Mouse (Mus musculus) stomach, embryonic 16.5 days (tissue): ENCODE measurements at regions not wholly inside any gene's neighbourhood (a gene's known extent, or its start where the extent isn't known, plus 50 kb on each side); places are given as distances from the start of the nearest gene placed in this dataset.
A peak's percentile ranks its signal among the peaks of the same experiment; 100 is the strongest.

ENCODE experiments used
- ATAC-seq: fragments of 200-750 bp; cut with Nextera tagmentation; 2 replicates; pipeline ENCODE4 v1.8.0; 2017; ENCODE audit warnings: moderate number of reproducible peaks, moderate TSS enrichment; ENCODE audit not compliant: insufficient read depth, low FRiP score
- H3K27ac ChIP-seq: fragments of 300-500 bp; sonication (generic); 2 replicates; pipeline ENCODE4 v1.5.1; 2014; ENCODE audit warnings: low read length
- H3K27me3 ChIP-seq: fragments of 300-500 bp; sonication (generic); 2 replicates; pipeline ENCODE4 v1.6.1; 2014; ENCODE audit warnings: low read length, control low read depth, mixed read lengths; ENCODE audit not compliant: control insufficient read depth, insufficient read depth
- H3K36me3 ChIP-seq: fragments of 300-500 bp; sonication (generic); 2 replicates; pipeline ENCODE4 v1.6.1; 2014; ENCODE audit warnings: low read length; ENCODE audit not compliant: control insufficient read depth, insufficient read depth
- H3K4me1 ChIP-seq: fragments of 300-500 bp; sonication (generic); 2 replicates; pipeline ENCODE4 v1.6.1; 2014; ENCODE audit warnings: low read length, control low read depth, mixed read lengths; ENCODE audit not compliant: control insufficient read depth, insufficient read depth
- H3K4me2 ChIP-seq: fragments of 300-500 bp; sonication (generic); 2 replicates; pipeline ENCODE4 v1.6.1; 2014; ENCODE audit warnings: low read depth, low read length, mixed read lengths
- H3K4me3 ChIP-seq: fragments of 300-500 bp; sonication (generic); replicated peaks from 2 replicates; pipeline ENCODE4 v1.5.1; 2014; ENCODE audit warnings: mild to moderate bottlenecking, low read length
- H3K9ac ChIP-seq: fragments of 300-500 bp; sonication (generic); 2 replicates; pipeline ENCODE4 v1.6.1; 2014; ENCODE audit warnings: low read length
- H3K9me3 ChIP-seq: fragments of 300-500 bp; sonication (generic); replicated peaks from 2 replicates; pipeline ENCODE4 v1.6.1; 2016; ENCODE audit warnings: low read length, control low read depth; ENCODE audit not compliant: control insufficient read depth
- WGBS: fragments of 180-500 bp; shearing (Covaris S2); extraction: QIAGEN DNeasy Blood & Tissue Kit; methylation state at CpG from one replicate; pipeline ENCODE4 v1.1.7; 2014; 5-methylcytosine and 5-hydroxymethylcytosine counted together

GRCm38 (mm10) chr17:14545822-14546473, 148.1 kb downstream of the Thbs2 start:
- Histone ChIP-seq H3K4me3 (no peak overlapping the region), H3K4me2 (peak overlapping the region; percentile 19; the same call in 1 of the 2 replicates), H3K4me1 (peaks cover 6% of the 10 kb centered on the region), H3K27me3 (no peaks in the 10 kb centered on the region), H3K27ac (no peak overlapping the region), H3K36me3 (no peaks in the 10 kb centered on the region), H3K9me3 (peaks cover 9% of the 10 kb centered on the region; the same call in 1 of the 2 replicates), H3K9ac (no peak overlapping the region)
- peak; percentile 29; the same call in 1 of the 2 replicates for ATAC-seq
- 41% methylated on average over 16 of the region's 16 CpGs for WGBS

- H3K9me3 ChIP-seq, result peaks cover 9% of the 10 kb centered on the region; the same call in 1 of the 2 replicates
- no peak overlapping the region for H3K27ac ChIP-seq
- H3K4me3 ChIP-seq, result no peak overlapping the region
- 0 out of 2 replicates have a peak, but pooled peaks have one; percentile 38 for ATAC-seq
- no peaks in the 10 kb centered on the region for H3K36me3 ChIP-seq
- no peak overlapping the region for H3K9ac ChIP-seq
- 38% methylated on average over 4 of the region's 4 CpGs for WGBS
- no peak overlapping the region for H3K4me2 ChIP-seq
- H3K4me1 ChIP-seq, result peaks cover 11% of the 10 kb centered on the region
- H3K27me3 ChIP-seq, result no peaks in the 10 kb centered on the region
Observed at GRCm38 (mm10) chr17:14544343-14545002, 149.6 kb downstream of the Thbs2 start.

- no peak overlapping the region for H3K9ac ChIP-seq
- H3K4me2 ChIP-seq, result no peak overlapping the region
- no peaks in the 10 kb centered on the region for H3K9me3 ChIP-seq
- no peak overlapping the region for H3K4me3 ChIP-seq
- H3K27ac ChIP-seq, result peak overlapping the region; percentile 87
- WGBS, result 46% methylated on average over 8 of the region's 8 CpGs
- no peaks in the 10 kb centered on the region for H3K36me3 ChIP-seq
- H3K27me3 ChIP-seq, result no peaks in the 10 kb centered on the region
- ATAC-seq, result no peak
- H3K4me1 ChIP-seq, result peaks cover 10% of the 10 kb centered on the region
Observed at GRCm38 (mm10) chr17:14541035-14541434, 153.0 kb downstream of the Thbs2 start.

DNA sequence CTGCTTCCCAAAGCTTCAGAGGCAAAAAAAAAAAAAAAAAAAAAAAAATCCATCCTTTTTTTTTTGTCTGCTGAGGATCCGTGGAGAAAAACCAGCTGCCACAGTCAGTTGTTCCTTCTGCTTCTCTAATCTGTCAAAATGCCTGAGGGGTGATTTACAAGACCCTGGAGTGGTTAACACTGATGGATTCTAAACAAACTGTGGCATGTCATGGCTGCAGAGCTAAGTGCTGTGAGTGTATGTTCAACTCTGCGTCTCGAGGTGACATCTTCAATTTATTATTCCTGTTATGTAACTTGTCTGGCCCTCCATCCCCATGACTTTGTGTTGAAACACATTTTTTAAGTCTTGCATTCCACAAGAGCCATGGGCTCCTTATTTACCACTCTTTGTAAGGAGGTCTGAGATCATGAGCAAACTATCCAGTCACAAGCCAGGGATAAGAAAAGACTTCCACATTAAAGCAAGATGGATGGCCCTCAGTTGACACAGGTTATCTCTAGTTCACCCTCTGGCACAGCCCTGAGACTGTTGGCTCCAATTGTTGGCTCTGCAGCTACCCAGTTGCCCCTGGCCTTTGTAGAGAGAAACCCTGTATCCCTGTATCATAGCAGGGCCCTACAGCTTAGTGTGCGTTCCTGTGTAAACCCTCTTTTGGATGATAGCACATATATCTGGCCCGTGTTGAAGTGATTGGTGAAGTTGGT, 153.6 kb downstream of the Thbs2 start:
- Histone ChIP-seq H3K36me3 (no peaks in the 10 kb centered on the region), H3K9ac (no peak overlapping the region), H3K4me2 (no peak overlapping the region), H3K27me3 (no peaks in the 10 kb centered on the region), H3K9me3 (no peaks in the 10 kb centered on the region), H3K4me3 (no peak overlapping the region), H3K4me1 (peaks cover 5% of the 10 kb centered on the region), H3K27ac (peak overlapping the region; percentile 87)
- WGBS, result 18% methylated on average over 5 of the region's 5 CpGs
- ATAC-seq, result peak; percentile 86; the same call in 1 of the 2 replicates

- peak overlapping the region; percentile 58 for H3K27ac ChIP-seq
- WGBS, result 21% methylated on average over 3 of the region's 3 CpGs
- no peak for ATAC-seq
Observed at GRCm38 (mm10) chr17:14539651-14540050, 154.4 kb downstream of the Thbs2 start.

DNA sequence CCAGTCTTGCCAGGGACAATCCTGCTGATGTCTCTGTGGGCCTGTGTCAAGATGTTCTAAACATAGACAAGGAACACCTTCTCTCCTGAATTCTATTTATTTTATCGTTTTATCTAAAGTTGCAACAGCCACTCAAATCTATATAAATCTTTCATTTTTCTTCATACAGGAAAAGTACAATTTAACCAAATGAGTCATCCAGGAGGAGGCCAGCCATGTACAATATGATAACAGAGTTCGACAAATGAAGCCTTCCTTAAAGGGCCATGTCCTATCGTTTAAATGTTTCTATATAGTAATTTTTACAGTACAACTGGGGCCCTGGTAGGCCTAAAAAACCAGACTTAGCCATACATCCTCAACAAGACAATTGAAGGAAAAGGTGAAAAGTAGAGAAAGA, 154.8 kb downstream of the Thbs2 start:
- Histone ChIP-seq H3K4me3 (no peak overlapping the region), H3K9me3 (no peaks in the 10 kb centered on the region), H3K4me2 (no peak overlapping the region), H3K9ac (no peak overlapping the region), H3K36me3 (no peaks in the 10 kb centered on the region), H3K27ac (0 out of 2 replicates have a peak overlapping the region, but pooled peaks have one; percentile 14), H3K27me3 (no peaks in the 10 kb centered on the region), H3K4me1 (peaks cover 5% of the 10 kb centered on the region)
- WGBS, result 47% methylated on average over 3 of the region's 3 CpGs
- ATAC-seq, result no peak

More at GRCm38 (mm10) chr17:14539651-14540050, 154.4 kb downstream of the Thbs2 start:
- Histone ChIP-seq H3K9ac (no peak overlapping the region), H3K4me2 (no peak overlapping the region), H3K27me3 (no peaks in the 10 kb centered on the region), H3K36me3 (no peaks in the 10 kb centered on the region), H3K4me3 (no peak overlapping the region), H3K9me3 (no peaks in the 10 kb centered on the region), H3K4me1 (peaks cover 5% of the 10 kb centered on the region)

- H3K4me1 ChIP-seq, result peaks cover 5% of the 10 kb centered on the region
- H3K4me2 ChIP-seq, result no peak overlapping the region
- ATAC-seq, result no peak
- no peaks in the 10 kb centered on the region for H3K27me3 ChIP-seq
- no peaks in the 10 kb centered on the region for H3K36me3 ChIP-seq
- no peak overlapping the region for H3K27ac ChIP-seq
- H3K9me3 ChIP-seq, result no peaks in the 10 kb centered on the region
- WGBS, result 62% methylated on average over 3 of the region's 3 CpGs
- no peak overlapping the region for H3K9ac ChIP-seq
- no peak overlapping the region for H3K4me3 ChIP-seq
Observed at GRCm38 (mm10) chr17:14538527-14538926, 155.5 kb downstream of the Thbs2 start.

DNA sequence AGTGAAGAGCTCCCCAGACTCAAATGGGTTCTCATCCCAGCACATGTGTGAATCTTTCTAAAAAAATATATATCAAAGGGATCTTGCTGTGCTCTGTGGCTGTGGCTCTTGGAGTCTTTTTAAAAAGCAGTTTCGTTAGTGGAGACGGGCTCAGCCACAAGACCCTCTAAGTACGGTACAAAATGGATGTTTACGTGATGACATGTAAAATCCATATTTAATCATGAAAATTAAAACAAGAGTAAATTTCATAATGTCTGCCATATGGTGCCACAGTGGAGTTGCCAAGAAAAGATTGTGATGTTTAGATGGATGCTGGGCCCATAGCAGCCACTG, 161.1 kb downstream of the Thbs2 start:
- H3K27ac ChIP-seq, result peak overlapping the region; percentile 75
- 59% methylated on average over 4 of the region's 4 CpGs for WGBS
- ATAC-seq, result no peak
- no peaks in the 10 kb centered on the region for H3K4me1 ChIP-seq
- H3K9me3 ChIP-seq, result no peaks in the 10 kb centered on the region
- H3K4me2 ChIP-seq, result no peak overlapping the region
- H3K4me3 ChIP-seq, result no peak overlapping the region
- H3K27me3 ChIP-seq, result no peaks in the 10 kb centered on the region
- no peak overlapping the region for H3K9ac ChIP-seq
- no peaks in the 10 kb centered on the region for H3K36me3 ChIP-seq
